Mouse (Mus musculus) intestine, embryonic 14.5 days (tissue): ENCODE measurements around the gene Vamp9. TPM values are rescaled to one million over a fixed set of nuclear protein-coding genes. Genes with fewer than 3 reads are reported as not detected.

Source experiments
- ATAC-seq: fragments of 200-750 bp; cut with Nextera tagmentation; replicated peaks from 2 replicates; pipeline ENCODE4 v1.8.0; 2017; ENCODE audit warnings: low read depth, moderate number of reproducible peaks, moderate TSS enrichment, moderate library complexity; ENCODE audit not compliant: low FRiP score, low TSS enrichment
- DNase-seq: peaks from one replicate; pipeline ENCODE4 v3.0.0-alpha.2; 2018; ENCODE audit warnings: low spot score
- H3K27ac ChIP-seq: fragments of 300-500 bp; sonication (generic); 2 replicates; pipeline ENCODE4 v1.5.1; 2014; ENCODE audit warnings: low read depth, mild to moderate bottlenecking, control low read depth
- H3K27me3 ChIP-seq: fragments of 300-500 bp; sonication (generic); replicated peaks from 2 replicates; pipeline ENCODE4 v1.6.1; 2014; ENCODE audit warnings: low read length, control low read depth; ENCODE audit not compliant: control insufficient read depth, insufficient read depth
- H3K36me3 ChIP-seq: fragments of 300-500 bp; sonication (generic); 2 replicates; pipeline ENCODE4 v1.6.1; 2014; ENCODE audit warnings: low read length, control low read depth; ENCODE audit not compliant: control insufficient read depth, insufficient read depth
- H3K4me1 ChIP-seq: fragments of 300-500 bp; sonication (generic); replicated peaks from 2 replicates; pipeline ENCODE4 v1.6.1; 2014; ENCODE audit warnings: low read length, control low read depth, mixed read lengths; ENCODE audit not compliant: control insufficient read depth, insufficient read depth
- H3K4me2 ChIP-seq: fragments of 300-500 bp; sonication (generic); 2 replicates; pipeline ENCODE4 v1.6.1; 2014; ENCODE audit warnings: low read length
- H3K4me3 ChIP-seq: fragments of 300-500 bp; sonication (generic); 2 replicates; pipeline ENCODE4 v1.5.1; 2014; ENCODE audit warnings: low read depth, low read length, control low read depth, mixed read lengths
- H3K9ac ChIP-seq: fragments of 300-500 bp; sonication (generic); 2 replicates; pipeline ENCODE4 v1.6.1; 2014; ENCODE audit warnings: mild to moderate bottlenecking, low read length
- H3K9me3 ChIP-seq: fragments of 300-500 bp; sonication (generic); 2 replicates; pipeline ENCODE4 v1.6.1; 2016; ENCODE audit warnings: low read length, control low read depth; ENCODE audit not compliant: control insufficient read depth
- WGBS: fragments of 180-500 bp; shearing (Covaris S2); extraction: QIAGEN DNeasy Blood & Tissue Kit; methylation state at CpG from one replicate; pipeline ENCODE4 v1.1.7; 2014; 5-methylcytosine and 5-hydroxymethylcytosine counted together
- polyA plus RNA-seq: library from polyadenylated mRNA; unstranded; fragments of >200 nt; fragmentation: Nextera tagmentation; extraction: Ambion mirVana; gene quantifications from 2 replicates; pipeline ENCODE4 v1.2.1, GENCODE M21; 2014

Gene Vamp9
- polyA plus RNA-seq, 1 experiment from 2014 or later, result 0.23 TPM

GRCm38 (mm10) chr5:99877565-99877964 lies 28.5 kb upstream of the Vamp9 start:
- DNase-seq, result no peak
- no peak overlapping the region for H3K4me2 ChIP-seq
- H3K9me3 ChIP-seq, result peaks cover 3% of the 10 kb centered on the region; the same call in 1 of the 2 replicates
- no peaks in the 10 kb centered on the region for H3K36me3 ChIP-seq
- no peaks in the 10 kb centered on the region for H3K27me3 ChIP-seq
- H3K27ac ChIP-seq, result no peak overlapping the region
- ATAC-seq, result no peak
- WGBS, result 64% methylated on average over 9 of the region's 9 CpGs
- H3K9ac ChIP-seq, result no peak overlapping the region
- no peak overlapping the region for H3K4me3 ChIP-seq
- no peaks in the 10 kb centered on the region for H3K4me1 ChIP-seq

DNA sequence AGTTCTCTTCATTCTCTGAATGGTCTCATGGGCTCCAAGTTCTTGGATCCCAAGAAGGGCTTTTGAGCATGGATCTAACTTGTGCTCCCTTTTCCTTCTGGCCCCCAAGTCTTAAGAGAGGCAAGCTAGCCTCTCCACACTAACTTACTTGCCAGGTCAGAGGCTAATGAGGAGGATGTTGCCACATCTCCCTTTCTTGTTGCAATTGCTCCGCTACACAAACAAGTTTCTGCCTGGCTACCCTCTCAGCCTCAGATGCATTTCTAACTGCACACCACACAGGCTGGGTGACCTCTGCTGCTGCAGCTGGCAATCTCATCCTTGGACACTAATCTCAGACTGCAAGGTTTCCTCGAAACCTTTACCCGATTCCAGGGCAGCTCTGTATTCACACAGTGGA lies 23.6 kb upstream of the Vamp9 start:
- DNase-seq, result no peak
- Histone ChIP-seq H3K4me3 (no peak overlapping the region), H3K27ac (no peak overlapping the region), H3K36me3 (no peaks in the 10 kb centered on the region), H3K27me3 (no peaks in the 10 kb centered on the region), H3K9ac (no peak overlapping the region), H3K4me1 (no peaks in the 10 kb centered on the region), H3K9me3 (no peaks in the 10 kb centered on the region), H3K4me2 (no peak overlapping the region)
- 91% methylated on average over 3 of the region's 3 CpGs for WGBS
- no peak for ATAC-seq

- Histone ChIP-seq H3K4me2 (no peak overlapping the region), H3K27ac (no peak overlapping the region), H3K9me3 (no peaks in the 10 kb centered on the region), H3K9ac (no peak overlapping the region), H3K27me3 (no peaks in the 10 kb centered on the region), H3K4me1 (no peaks in the 10 kb centered on the region), H3K4me3 (no peak overlapping the region), H3K36me3 (no peaks in the 10 kb centered on the region)
- WGBS, result 89% methylated on average over 4 of the region's 4 CpGs
- DNase-seq, result peak; percentile 60
- ATAC-seq, result no peak
These were observed 22.0 kb upstream of the Vamp9 start for GRCm38 (mm10) chr5:99884035-99884434.

GRCm38 (mm10) chr5:99887133-99887532 lies 18.9 kb upstream of the Vamp9 start:
- Histone ChIP-seq H3K36me3 (no peaks in the 10 kb centered on the region), H3K27ac (no peak overlapping the region), H3K4me1 (no peaks in the 10 kb centered on the region), H3K9me3 (no peaks in the 10 kb centered on the region), H3K27me3 (no peaks in the 10 kb centered on the region), H3K9ac (no peak overlapping the region), H3K4me3 (no peak overlapping the region), H3K4me2 (no peak overlapping the region)
- DNase-seq, result no peak
- WGBS, result 71% methylated on average over 1 of the region's 1 CpGs
- ATAC-seq, result no peak

- WGBS, result 48% methylated on average over 12 of the region's 12 CpGs
- H3K4me2 ChIP-seq, result no peak overlapping the region
- H3K4me3 ChIP-seq, result no peak overlapping the region
- DNase-seq, result no peak
- no peak for ATAC-seq
- H3K27me3 ChIP-seq, result no peaks in the 10 kb centered on the region
- no peaks in the 10 kb centered on the region for H3K4me1 ChIP-seq
- no peak overlapping the region for H3K27ac ChIP-seq
- H3K9me3 ChIP-seq, result no peaks in the 10 kb centered on the region
- H3K9ac ChIP-seq, result no peak overlapping the region
- H3K36me3 ChIP-seq, result no peaks in the 10 kb centered on the region
These were observed 14.3 kb upstream of the Vamp9 start for GRCm38 (mm10) chr5:99891516-99892441.

- no peak for ATAC-seq
- H3K27me3 ChIP-seq, result 0 out of 2 replicates have a peak, but pooled peaks cover 3% of the 10 kb centered on the region
These were observed 6.0 kb upstream of the Vamp9 start for GRCm38 (mm10) chr5:99900041-99900440.

DNA sequence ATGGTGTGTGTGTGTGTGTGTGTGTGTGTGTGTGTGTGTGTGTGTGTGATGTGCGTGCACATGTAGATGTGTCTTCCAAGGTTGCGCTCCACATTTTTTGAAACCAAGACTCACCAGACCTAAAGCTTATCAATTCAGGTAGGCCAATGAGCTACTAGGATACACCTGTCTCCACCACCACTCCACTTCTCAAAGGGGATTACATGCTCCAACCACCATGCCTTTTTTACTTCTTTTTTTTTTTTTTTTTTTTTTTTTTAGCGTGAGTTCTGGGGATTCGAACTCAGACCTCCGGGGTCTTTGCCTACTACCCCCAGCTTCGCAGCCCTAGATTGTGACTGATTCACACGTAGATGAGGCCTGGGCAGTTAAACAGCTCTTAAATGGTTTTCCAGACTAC lies 323 bp upstream of the Vamp9 start:
- Histone ChIP-seq H3K27me3 (no peaks in the 10 kb centered on the region), H3K9me3 (no peaks in the 10 kb centered on the region), H3K4me3 (no peak overlapping the region), H3K9ac (no peak overlapping the region), H3K4me1 (no peaks in the 10 kb centered on the region), H3K36me3 (no peaks in the 10 kb centered on the region), H3K27ac (peak overlapping the region; percentile 94; the same call in 1 of the 2 replicates), H3K4me2 (no peak overlapping the region)
- no peak for ATAC-seq
- no peak for DNase-seq
- 64% methylated on average over 7 of the region's 7 CpGs for whole genome bisulfite sequencing

More at GRCm38 (mm10) chr5:99900041-99900440, 6.0 kb upstream of the Vamp9 start:
- Histone ChIP-seq H3K4me1 (no peaks in the 10 kb centered on the region), H3K27ac (no peak overlapping the region), H3K4me2 (no peak overlapping the region), H3K9ac (no peak overlapping the region), H3K9me3 (no peaks in the 10 kb centered on the region), H3K4me3 (no peak overlapping the region), H3K36me3 (no peaks in the 10 kb centered on the region)
- DNase-seq, result peak; percentile 62
- 10% methylated on average over 6 of the region's 6 CpGs for WGBS

DNA sequence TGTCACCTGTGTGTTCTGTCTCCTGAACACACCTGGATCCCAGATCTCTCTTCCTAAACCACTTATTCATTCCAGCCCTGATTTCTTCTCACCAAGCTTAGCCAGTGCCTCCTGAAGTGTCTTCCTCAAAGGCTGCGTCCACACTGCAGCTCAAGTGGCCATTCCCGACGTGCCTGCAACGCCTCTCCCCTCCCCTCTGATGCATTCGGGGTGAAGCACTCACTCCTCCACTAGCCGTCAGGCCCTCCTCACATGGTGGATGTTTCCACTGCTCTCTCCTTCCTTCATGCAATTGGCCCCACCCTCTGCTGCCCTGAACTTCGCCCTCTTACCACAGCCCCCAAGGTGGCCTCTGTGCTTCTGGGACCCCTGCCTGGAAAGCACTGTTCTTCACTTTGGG lies 9.4 kb downstream of the Vamp9 start:
- no peak for DNase-seq
- H3K36me3 ChIP-seq, result no peaks in the 10 kb centered on the region
- no peak overlapping the region for H3K27ac ChIP-seq
- no peak overlapping the region for H3K4me3 ChIP-seq
- no peak for ATAC-seq
- 33% methylated on average over 7 of the region's 7 CpGs for WGBS
- H3K4me1 ChIP-seq, result no peaks in the 10 kb centered on the region
- H3K27me3 ChIP-seq, result no peaks in the 10 kb centered on the region
- H3K9ac ChIP-seq, result no peak overlapping the region
- H3K4me2 ChIP-seq, result no peak overlapping the region
- H3K9me3 ChIP-seq, result no peaks in the 10 kb centered on the region

DNA sequence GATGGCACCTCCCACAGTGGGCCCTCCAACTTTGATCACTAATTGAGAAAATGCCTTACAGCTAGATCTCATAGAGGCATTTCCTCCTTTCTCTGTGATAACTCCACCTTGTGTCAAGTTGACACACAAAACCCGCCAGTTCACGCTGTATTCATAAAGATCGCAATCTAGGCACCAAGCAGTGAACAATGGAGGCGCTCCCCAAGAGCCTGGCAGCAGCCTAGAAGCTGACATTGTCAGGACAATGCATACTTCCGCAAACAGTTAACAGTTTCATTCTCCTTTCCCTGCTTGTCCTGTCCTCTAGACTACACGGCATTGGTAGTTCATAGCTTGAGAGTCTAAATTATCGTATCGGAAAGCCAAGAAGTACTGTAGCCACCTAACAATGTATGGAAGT lies 16.0 kb downstream of the Vamp9 start:
- Histone ChIP-seq H3K4me3 (no peak overlapping the region), H3K4me2 (no peak overlapping the region), H3K27ac (no peak overlapping the region), H3K27me3 (no peaks in the 10 kb centered on the region), H3K9ac (no peak overlapping the region), H3K4me1 (no peaks in the 10 kb centered on the region), H3K36me3 (no peaks in the 10 kb centered on the region), H3K9me3 (no peaks in the 10 kb centered on the region)
- DNase-seq (no peak), ATAC-seq (no peak)
- WGBS, result 86% methylated on average over 8 of the region's 8 CpGs
